Mouse (Mus musculus) adrenal gland, postnatal 25 days (tissue): ENCODE results near the gene Btbd1. TPM values are rescaled to one million over a fixed set of nuclear protein-coding genes. Genes with fewer than 3 reads are reported as not detected.
"Not testable (repeated sequence)": the region's sequence is repeated elsewhere in the genome, so short reads cannot be mapped to it uniquely, and the experiment has no call there.

Experiments
- DNase-seq: peaks from one replicate; pipeline ENCODE4 v3.0.0; 2021; ENCODE audit warnings: mixed read lengths
- total RNA-seq: library from RNA; stranded (reverse); gene quantifications from 2 replicates; pipeline ENCODE4 v1.2.3, GENCODE M21; 2021

Btbd1 gene
- total RNA-seq, 1 experiment from 2014 or later, result 119 TPM

GRCm38 (mm10) chr7:81849633-81850032 is 20.4 kb upstream of the Btbd1 start:
- no peak for DNase-seq

- DNase-seq, result no peak
Observed at GRCm38 (mm10) chr7:81849214-81849613, 20.0 kb upstream of the Btbd1 start.

DNA sequence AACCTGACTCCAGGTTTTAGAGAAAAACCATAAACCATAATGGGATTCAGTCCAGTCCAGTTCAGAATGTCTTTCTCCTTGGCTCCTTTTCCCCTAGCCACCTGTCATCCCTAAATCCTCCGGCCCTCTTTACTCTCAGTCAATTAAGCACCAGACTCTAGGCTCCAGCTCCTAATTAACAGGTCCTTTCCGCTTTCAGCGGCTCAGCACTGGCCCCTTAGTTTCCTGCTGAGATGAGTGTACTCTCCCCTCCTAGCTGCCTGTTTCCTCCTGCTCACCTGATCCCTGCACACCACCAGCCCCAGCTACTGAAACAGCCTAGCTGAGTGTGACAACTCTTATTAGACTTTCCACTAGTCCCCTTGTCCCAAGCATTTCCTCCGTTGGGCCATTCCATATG is 18.5 kb upstream of the Btbd1 start:
- no peak for DNase-seq

- no peak for DNase-seq
Observed at GRCm38 (mm10) chr7:81847010-81847409, 17.8 kb upstream of the Btbd1 start.

DNA sequence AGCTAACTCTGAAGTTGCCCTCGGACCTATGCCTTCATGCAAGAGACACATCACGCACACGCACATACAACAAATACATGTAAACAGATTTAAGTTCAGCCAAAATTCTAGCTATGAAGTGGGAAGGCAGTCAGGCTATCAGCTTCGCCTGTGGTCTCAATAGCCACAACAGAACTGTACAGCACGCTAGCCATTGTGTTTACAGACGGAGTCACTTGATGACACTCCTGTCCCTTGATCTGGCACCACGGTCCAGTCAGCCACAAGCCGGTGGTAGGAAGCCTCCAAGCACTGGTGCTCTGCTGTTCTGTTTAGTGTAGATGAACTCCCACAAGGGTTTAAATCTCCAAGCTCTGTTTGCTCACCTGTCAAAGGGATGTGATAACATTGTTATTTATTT is 16.8 kb upstream of the Btbd1 start:
- no peak for DNase-seq

- no peak for DNase-seq
Observed at GRCm38 (mm10) chr7:81845313-81845712, 16.1 kb upstream of the Btbd1 start.

DNA sequence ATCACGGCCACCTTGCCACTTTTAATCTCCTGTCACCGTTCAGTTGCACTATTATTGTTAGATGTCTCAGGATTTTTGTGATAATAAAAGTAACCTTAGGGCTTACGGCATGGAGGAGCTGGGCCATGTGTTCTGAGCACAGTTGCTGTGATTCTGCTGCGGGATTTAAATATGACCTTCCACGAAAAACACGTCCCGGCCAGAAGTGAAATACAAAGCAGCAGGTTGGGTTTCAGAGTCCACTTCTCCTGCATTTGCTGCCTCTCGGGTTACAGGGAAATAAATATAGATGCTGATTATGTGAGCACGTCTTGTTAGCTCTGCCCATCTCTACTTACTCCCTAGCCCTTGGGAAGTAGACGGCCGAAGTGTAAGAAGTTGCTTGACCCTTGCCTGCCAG is 15.6 kb upstream of the Btbd1 start:
- no peak for DNase-seq

DNA sequence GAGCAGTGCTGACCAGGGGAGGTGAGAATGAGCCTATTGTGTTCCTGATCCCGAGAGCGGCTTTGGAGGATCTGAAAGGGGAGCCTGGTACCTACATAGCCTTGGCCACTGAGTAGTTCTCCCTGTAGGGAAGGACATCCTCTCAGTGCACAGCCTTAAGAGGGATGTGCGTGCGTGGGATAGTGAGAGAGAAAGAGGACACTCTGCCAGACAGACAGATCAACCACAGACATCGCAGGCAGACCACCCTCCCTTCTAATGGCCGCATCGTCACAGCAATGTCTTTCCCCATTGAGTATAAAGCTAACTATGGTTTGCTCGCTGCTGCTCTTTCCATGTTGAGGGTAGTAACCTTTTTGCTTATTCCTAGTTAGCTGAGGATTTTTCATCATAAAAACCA is 14.7 kb upstream of the Btbd1 start:
- DNase-seq, result no peak

DNA sequence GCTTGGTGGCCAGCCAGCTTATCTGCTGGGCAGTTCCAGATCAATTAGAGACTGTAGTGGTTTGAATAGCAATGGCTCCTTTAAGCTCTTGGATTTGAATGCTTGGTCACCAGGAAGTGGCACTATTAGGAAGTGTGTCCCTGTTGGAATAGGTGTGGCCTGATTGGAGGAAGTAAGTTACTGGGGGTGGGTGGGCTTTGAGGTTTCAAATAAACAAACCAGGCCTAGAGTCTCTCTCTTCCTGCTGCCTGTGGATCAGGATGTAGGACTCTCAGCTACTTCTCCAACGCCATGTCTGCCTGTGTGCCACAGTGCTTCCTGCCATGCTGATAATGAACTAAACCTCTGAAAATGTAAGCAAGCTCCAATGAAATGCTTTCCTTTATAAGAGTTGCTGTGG is 13.8 kb upstream of the Btbd1 start:
- DNase-seq, result no peak

DNA sequence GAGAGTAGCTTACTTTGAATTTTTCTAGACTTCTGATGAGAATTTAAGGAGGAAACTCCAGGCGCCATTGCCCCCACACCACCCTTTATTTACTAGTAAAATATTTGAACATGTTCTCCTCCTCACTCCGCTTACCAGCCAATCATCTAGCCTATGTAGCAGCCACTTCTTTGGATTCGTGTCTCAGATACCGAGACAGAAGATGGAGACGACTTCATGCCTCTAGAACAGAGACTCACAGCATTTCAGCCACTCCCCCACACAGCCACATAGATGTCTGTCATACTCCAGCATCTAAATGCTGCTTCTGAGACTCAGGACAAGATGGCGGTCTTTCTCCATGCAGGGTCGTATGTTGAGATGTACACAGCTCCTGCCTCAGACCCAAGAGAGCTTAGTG is 12.9 kb upstream of the Btbd1 start:
- DNase-seq, result no peak

- DNase-seq, result no peak
Observed at GRCm38 (mm10) chr7:81841439-81841838, 12.2 kb upstream of the Btbd1 start.

GRCm38 (mm10) chr7:81840661-81841181 is 11.5 kb upstream of the Btbd1 start:
- DNase-seq, result no peak

DNA sequence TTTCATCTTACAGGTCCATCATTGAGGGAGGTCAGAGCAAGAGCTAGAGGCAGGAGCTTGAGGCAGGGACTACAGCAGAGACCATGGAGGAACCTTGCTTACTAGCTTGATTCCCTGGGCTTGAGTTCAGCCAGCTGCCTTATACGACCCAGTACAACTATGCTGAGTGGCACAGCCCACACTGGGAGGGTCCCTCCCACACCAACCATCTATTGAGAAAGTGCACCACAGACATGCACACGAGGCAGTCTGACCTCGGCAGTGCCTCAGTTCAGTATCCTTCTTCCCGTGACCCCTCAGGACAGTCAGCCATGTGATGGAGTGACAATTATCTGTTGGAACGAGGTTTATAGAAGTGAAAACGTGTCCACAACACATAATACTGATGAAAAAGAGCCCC is 10.5 kb upstream of the Btbd1 start:
- no peak for DNase-seq

- DNase-seq, result not testable (repeated sequence)
Observed at GRCm38 (mm10) chr7:81837771-81838170, 8.5 kb upstream of the Btbd1 start.

GRCm38 (mm10) chr7:81835430-81835829 is 6.2 kb upstream of the Btbd1 start:
- DNase-seq, result no peak

DNA sequence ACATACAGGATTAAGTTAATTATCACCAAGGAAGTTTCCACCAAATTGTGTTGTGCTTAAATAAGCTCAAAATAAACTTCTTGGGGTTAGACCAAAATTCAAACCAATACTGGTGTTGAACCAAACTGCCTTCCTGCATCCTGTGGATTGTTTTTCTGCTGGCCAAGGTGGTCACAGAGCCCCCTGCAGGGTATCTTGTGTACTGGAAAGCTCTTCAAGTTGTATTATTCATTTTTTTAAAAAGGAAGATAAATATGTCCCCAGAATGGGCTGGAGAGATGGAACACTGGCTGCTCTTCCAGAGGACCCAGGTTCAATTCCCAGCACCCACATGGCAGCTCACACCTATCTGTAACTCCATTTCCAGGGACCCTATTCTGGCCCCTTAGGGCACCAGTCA is 5.6 kb upstream of the Btbd1 start:
- no peak for DNase-seq

DNA sequence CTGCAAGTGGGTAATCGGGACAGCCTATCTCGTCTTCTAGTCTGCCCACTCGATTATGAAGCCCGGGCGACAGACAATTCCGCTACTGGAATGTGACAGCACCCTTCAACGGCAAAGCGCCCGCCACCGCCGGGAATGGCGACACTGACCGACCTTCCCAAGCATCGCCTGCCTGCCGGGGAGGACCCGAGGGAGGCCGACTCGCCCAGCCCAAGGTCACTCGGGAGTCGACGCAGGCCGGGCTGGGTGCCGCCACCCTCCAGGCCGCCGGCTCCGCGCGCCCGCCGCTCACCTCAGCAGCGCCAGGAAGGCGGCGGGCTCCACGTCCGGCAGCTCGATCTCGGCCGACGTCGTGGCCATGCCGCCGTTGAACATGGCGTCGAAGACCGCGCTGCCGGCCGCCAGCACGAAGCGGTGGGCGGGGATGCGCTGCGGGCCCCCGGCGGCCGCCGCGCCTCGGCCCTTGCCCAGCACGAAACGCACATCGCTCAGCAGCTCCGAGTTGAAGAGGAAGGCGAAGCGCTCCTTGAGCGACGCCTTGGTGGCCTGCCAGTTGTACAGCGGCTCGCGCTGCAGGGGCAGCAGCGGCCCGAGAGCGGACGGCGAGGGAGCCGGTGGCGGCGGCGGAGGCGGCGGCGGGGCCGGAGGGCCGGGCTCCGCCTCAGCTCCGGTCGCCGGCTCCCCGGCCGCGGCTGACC is 401 bp downstream of the Btbd1 start:
- DNase-seq, result peak; percentile 66

DNA sequence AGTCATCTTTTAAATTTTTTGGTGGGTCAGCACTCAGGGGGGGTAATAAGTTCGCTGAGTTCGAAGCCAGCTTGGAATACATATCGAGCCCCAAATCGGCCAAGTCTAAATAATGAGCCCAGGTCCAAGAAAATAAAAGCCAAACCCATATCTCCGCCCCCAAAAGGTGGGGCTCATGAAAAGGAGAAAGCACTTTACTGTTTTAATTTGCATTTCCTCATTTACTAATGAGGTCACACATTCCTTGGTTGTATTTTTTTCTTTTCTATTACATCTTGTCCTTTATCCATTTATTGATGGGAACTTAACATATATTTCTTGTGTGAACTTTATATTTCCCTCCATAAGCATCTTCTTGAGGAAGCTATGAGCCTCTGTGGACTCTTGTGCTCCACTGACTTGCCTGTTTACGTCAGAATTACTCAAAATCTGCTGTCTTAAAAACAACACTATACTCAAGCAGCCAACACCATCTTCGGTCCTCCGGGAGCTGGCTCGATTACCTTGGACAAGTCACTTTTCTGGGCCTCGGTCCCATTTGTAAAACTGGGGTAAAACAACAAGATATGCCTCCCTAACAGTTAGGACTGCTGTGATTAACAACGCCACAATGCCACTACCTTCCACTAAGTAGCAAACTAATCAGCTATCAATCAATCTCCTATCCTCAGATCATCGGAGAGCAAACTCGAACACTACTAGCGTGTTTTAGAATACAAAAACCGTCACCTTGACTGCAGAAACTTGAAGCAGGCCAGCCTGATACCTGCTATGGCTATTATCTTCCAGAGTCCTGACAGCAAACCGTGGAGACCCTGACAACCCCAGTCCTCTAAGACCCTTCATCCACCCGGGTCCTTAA is 1.2 kb downstream of the Btbd1 start:
- DNase-seq, result no peak

DNA sequence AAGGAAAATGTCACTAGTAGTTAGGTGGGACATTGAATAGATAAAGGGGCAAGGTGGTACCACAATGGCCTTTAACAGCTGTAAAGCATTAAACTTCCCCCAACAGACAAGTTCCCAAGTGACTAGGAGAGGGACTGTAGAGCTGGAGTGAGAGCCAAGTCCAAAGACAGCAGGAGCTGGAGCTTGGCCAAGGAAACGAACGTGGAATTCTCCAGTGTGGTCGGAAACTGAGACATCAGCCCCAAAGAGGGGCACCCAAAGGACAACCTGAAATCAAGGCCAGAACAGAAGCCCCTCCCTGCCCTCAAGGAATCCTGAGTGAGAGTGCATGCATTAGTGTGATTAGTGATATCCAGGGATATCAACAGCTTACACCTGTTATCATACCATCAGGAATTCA is 3.9 kb downstream of the Btbd1 start:
- DNase-seq, result peak; percentile 51

- no peak for DNase-seq
Observed at GRCm38 (mm10) chr7:81824906-81825305, 4.3 kb downstream of the Btbd1 start.

DNA sequence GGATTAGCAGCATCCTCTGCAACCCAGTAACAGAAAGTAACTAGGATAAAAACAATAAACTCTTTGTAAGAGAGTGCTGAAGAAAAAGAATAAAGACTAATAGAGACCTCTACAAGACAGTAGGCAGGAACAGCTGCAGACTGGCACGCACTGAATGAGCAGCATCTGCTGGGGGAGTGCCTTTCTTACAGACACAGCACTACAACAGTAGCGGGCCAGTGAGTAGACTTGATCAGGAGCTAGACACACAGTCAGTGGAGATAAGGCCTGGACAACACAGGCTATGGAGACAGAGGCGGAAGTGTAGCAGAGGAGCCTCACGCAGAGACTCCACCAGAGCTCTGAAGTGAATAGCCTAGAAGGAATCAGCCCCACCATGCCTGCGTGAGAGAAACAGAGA is 23.2 kb downstream of the Btbd1 start:
- no peak for DNase-seq

DNA sequence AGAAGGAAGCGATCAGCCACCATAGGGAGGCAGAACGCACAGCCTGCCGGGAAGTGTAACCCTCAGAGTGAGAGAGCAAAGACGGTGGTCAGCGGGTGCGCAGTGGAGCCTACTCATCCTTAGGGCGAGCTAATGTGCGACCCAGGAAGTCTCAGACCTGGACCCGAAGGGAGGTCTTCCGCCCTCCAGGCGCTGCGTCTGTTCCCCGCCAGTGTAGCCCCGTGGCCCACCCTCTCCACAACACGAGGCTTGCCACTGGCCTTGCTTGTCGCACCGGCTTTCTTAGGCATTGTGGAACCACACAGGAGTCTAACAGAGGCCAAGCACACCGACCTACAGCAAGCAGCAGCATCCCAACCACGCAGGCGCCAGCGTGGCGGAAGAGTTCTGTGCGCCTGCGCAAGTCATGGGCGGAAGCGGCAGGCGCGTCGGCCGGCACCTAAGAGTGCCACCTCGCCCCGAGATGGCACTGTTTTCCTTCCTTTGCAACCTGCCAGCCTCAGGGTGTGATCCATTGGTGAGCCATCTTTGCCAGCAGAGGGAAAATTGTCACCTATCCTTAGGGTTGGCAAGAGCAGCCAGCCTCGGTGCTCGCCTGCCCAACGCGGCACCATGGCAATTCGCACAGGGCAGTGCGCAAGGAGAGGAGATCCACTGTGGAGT is 40.0 kb downstream of the Btbd1 start, which contains the start of gene 3110040N11Rik:
3110040N11Rik (minus strand) TSS at position 384 of the 663 bp plus-strand sequence.
- peak; percentile 84 for DNase-seq

DNA sequence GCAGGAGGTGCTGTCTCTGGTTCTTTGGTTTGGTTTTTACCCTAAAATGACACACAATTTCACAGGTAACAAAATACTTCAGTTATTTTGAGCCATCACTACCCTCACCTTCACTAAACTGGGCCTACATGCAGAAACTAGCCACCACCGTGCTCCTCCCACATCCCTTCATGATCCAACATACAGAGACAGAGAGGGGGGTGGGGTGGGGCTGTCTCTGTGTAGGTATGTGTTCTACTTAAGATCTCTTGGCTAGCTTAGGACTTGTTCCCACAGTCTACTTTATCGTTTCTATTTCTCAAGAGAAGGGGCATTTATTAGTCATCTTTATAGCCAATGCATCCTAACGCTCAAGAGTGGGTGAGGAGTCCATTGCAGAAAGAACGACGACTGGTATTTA is 40.7 kb downstream of the Btbd1 start:
- no peak for DNase-seq
